Mouse (Mus musculus): ENCODE measurements around the gene Numa1.

DNA sequence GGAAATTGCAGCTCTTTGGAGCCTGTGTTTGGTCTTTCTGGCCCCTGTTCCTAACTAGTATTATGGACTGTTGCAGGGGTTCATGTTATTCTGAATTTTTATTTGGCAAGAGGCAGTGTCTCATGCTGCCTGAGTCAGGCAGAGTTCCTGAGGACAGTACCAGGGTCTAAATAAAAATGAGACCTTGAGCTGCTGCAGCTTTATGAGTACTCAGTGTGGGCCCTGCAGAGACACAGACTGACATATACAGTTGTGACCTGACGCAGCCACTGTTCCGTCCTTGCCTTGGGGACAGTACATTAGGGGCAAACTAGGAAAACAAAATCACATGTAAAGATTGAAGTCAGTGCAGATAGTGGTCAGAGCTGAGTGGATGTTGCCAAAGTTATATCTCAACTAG lies 81.1 kb downstream of the Numa1 start:
- TF ChIP-seq POLR2A (IDR thresholded peaks at IDR 0.05; ENCODE audit: borderline replicate concordance, insufficient read depth, low read length) (no peak), CTCF (IDR thresholded peaks at IDR 0.05; ENCODE audit: borderline replicate concordance, insufficient read depth, low read depth, low read length) (no peak)
